Mouse (Mus musculus): ENCODE data around the gene Opa1.

Gene Opa1

GRCm38 (mm10) chr16:29687987-29688885 lies 109.1 kb downstream of the Opa1 start:
- in situ Hi-C loops (cut with MboI, MseI): no loop called here

- in situ Hi-C loops (cut with MboI, MseI): no loop called here
Observed at GRCm38 (mm10) chr16:29689187-29689819, 110.2 kb downstream of the Opa1 start.

GRCm38 (mm10) chr16:29693025-29693682 lies 114.0 kb downstream of the Opa1 start:
- in situ Hi-C loops (cut with MboI, MseI): no loop called here

GRCm38 (mm10) chr16:29693791-29694419 lies 114.8 kb downstream of the Opa1 start:
- in situ Hi-C loops (cut with MboI, MseI): no loop called here

DNA sequence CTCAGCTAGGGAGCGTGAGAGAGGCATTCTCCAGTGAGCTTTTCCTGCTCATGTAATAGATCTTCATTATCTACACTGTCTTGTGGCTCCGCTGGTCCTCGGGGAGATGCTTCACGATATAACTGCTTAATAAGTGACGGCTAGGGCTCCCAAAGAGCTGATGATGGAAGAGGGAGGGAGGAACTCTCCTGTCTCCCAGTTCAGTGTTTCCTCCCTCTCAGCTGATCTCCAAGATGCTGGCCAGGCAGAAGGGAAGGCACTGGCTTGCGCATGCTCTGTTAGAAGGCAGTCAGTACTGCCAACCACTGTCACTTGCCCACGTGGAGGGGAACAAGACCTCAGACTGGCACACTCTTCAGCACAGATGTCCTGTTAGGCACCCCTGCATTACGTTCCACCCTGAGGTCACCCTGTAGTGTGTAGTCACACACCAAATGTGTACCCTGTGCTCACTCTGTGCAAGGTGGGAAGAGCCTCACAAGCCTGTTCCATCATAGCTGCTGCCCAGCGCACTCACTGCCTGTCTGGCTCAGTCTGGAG lies 115.4 kb downstream of the Opa1 start:
- in situ Hi-C loops (cut with MboI, MseI): no loop called here

Measured in T-helper 1 cell (primary cell).